Mouse (Mus musculus) Patski (cell line): ENCODE measurements around the gene Mocs3. TPM values are rescaled to one million over a fixed set of nuclear protein-coding genes. Genes with fewer than 3 reads are reported as not detected.

Source experiments
- ATAC-seq: fragments of 100-300 bp; one replicate; pipeline ENCODE4 v1.8.0; 2021
- CTCF ChIA-PET: fragments of 350-600 bp; sonication (Branson Sonifier 250); formaldehyde crosslinking; loops from one replicate; lab custom pipeline; 2022; ENCODE audit warnings: inconsistent platforms; lab: Charles Lee
- POLR2A ChIA-PET: fragments of 350-600 bp; sonication (Branson Sonifier 250); formaldehyde crosslinking; loops from one replicate; lab custom pipeline; 2022; ENCODE audit warnings: antibody characterized with exemption, inconsistent platforms; lab: Charles Lee
- DNase-seq: peaks from one replicate; pipeline ENCODE4 v3.0.0-alpha.2; 2011; ENCODE audit warnings: low read depth, low spot score
- H3K27me3 ChIP-seq: fragments of 371-371 bp; one replicate; pipeline ENCODE4 v1.5.1; 2021
- CTCF ChIP-seq: fragments of 100-300 bp; IDR thresholded peaks from one replicate; pipeline ENCODE4 v1.5.1; 2021
- in situ Hi-C: fragments of 300-500 bp; cut with MboI; formaldehyde crosslinking; loops from 3 replicates; pipeline ENCODE4 v1.11.1; 2018; ENCODE audit warnings: low pct_unique_long_range_greater_than_20kb, mixed read lengths
- polyA plus RNA-seq: library from polyadenylated mRNA; unstranded; gene quantifications from one replicate; pipeline ENCODE4 v1.2.3, GENCODE M21; 2021

Mocs3 gene
- polyA plus RNA-seq = 10.3 TPM

GRCm38 (mm10) chr2:168230026-168230728 lies at the start of gene Mocs3, which contains the start of the genes Gm20716 and Dpm1:
TSS of gene Mocs3 (plus strand) at chr2:168230622.
TSS of gene Gm20716 (minus strand) at chr2:168230364.
TSS of gene Dpm1 (minus strand) at chr2:168230591.
- ATAC-seq = peak; percentile 80
- in situ Hi-C loops = no loop called here
- POLR2A ChIA-PET = interaction anchor here (0.6 kb wide), 1 partner anchor 165 kb away, joined by 3 read pairs; no protein-coding TSS in a partner anchor
- no peaks in the 10 kb centered on the region for H3K27me3 ChIP-seq
- no peak for TF ChIP-seq CTCF
- DNase-seq = peak; percentile 63
- CTCF ChIA-PET = interaction anchor here (1.7 kb wide), 1 partner anchor 15 kb away, joined by 4 read pairs; no protein-coding TSS in a partner anchor

GRCm38 (mm10) chr2:168191856-168192255 lies 38.6 kb upstream of the Mocs3 start:
- ATAC-seq (no peak), DNase-seq (no peak)
- no peak for TF ChIP-seq CTCF
- ChIA-PET POLR2A (no interaction called here), CTCF (interaction anchor here (0.7 to 1.1 kb wide), 2 partner anchors 75 to 80 kb away, joined by 3 read pairs; no protein-coding TSS in a partner anchor)
- no peaks in the 10 kb centered on the region for H3K27me3 ChIP-seq
- in situ Hi-C loops = no loop called here

GRCm38 (mm10) chr2:168193685-168194084 lies 36.7 kb upstream of the Mocs3 start:
- in situ Hi-C loops = no loop called here
- no peak for ATAC-seq
- CTCF ChIA-PET = interaction anchor here (0.9 to 1.3 kb wide), 6 partner anchors 9 to 79 kb away, joined by 3 to 4 read pairs (median 3); partner anchors contain the start of gene Adnp

GRCm38 (mm10) chr2:168195721-168196120 lies 34.7 kb upstream of the Mocs3 start:
- DNase-seq (no peak), ATAC-seq (no peak)
- ChIA-PET CTCF (no interaction called here), POLR2A (no interaction called here)
- in situ Hi-C loops = no loop called here
- no peaks in the 10 kb centered on the region for H3K27me3 ChIP-seq
- TF ChIP-seq CTCF = no peak

More at GRCm38 (mm10) chr2:168193685-168194084, 36.7 kb upstream of the Mocs3 start:
- DNase-seq = no peak
- no peaks in the 10 kb centered on the region for H3K27me3 ChIP-seq
- POLR2A ChIA-PET = interaction anchor here (1.4 kb wide), 1 partner anchor 14 kb away, joined by 3 read pairs; no protein-coding TSS in a partner anchor
- TF ChIP-seq CTCF = no peak

- no peak for TF ChIP-seq CTCF
- in situ Hi-C loops = no loop called here
- ChIA-PET POLR2A (no interaction called here), CTCF (interaction anchor here (0.9 to 2.4 kb wide), 6 partner anchors 10 to 146 kb away, joined by 3 to 10 read pairs (median 3); no protein-coding TSS in a partner anchor)
- ATAC-seq (no peak), DNase-seq (no peak)
- no peaks in the 10 kb centered on the region for H3K27me3 ChIP-seq
These were observed 32.0 kb upstream of the Mocs3 start for GRCm38 (mm10) chr2:168198421-168198820.

- DNase-seq (no peak), ATAC-seq (no peak)
- CTCF ChIA-PET = interaction anchor here (0.9 to 2.4 kb wide), 7 partner anchors 11 to 260 kb away, joined by 3 to 10 read pairs (median 3); no protein-coding TSS in a partner anchor
- POLR2A ChIA-PET = interaction anchor here (0.6 kb wide), 1 partner anchor 81 kb away, joined by 3 read pairs; no protein-coding TSS in a partner anchor
- H3K27me3 ChIP-seq = no peaks in the 10 kb centered on the region
- no peak for TF ChIP-seq CTCF
- in situ Hi-C loops = no loop called here
These were observed 30.9 kb upstream of the Mocs3 start for GRCm38 (mm10) chr2:168199476-168199875.

- no peak for TF ChIP-seq CTCF
- H3K27me3 ChIP-seq = no peaks in the 10 kb centered on the region
- in situ Hi-C loops = loop anchor here (5.0 kb wide), 1 partner anchor 88 kb away; no protein-coding TSS in a partner anchor
- POLR2A ChIA-PET = no interaction called here
- CTCF ChIA-PET = interaction anchor here (0.9 to 2.4 kb wide), 4 partner anchors 12 to 259 kb away, joined by 3 to 10 read pairs (median 4); no protein-coding TSS in a partner anchor
- ATAC-seq (no peak), DNase-seq (no peak)
These were observed 30.3 kb upstream of the Mocs3 start for GRCm38 (mm10) chr2:168200014-168200691.

- ChIA-PET CTCF (interaction anchor here (1.2 to 1.4 kb wide), 4 partner anchors 21 to 89 kb away, joined by 3 to 4 read pairs (median 3); no protein-coding TSS in a partner anchor), POLR2A (interaction anchor here (1.7 kb wide), 1 partner anchor 16 kb away, joined by 3 read pairs; no protein-coding TSS in a partner anchor)
- no peak for ATAC-seq
- no peak for DNase-seq
- no peak for TF ChIP-seq CTCF
- H3K27me3 ChIP-seq = no peaks in the 10 kb centered on the region
- in situ Hi-C loops = loop anchor here (5.0 kb wide), 1 partner anchor 92 kb away; no protein-coding TSS in a partner anchor
These were observed 25.9 kb upstream of the Mocs3 start for GRCm38 (mm10) chr2:168204476-168204999.

GRCm38 (mm10) chr2:168205265-168205664 lies 25.2 kb upstream of the Mocs3 start:
- peak; percentile 75 for DNase-seq
- H3K27me3 ChIP-seq = no peaks in the 10 kb centered on the region
- peak; percentile 99 for TF ChIP-seq CTCF
- ATAC-seq = peak; percentile 75
- CTCF ChIA-PET = interaction anchor here (0.6 to 1.5 kb wide), 8 partner anchors 8 to 90 kb away, joined by 3 to 5 read pairs (median 3); no protein-coding TSS in a partner anchor
- in situ Hi-C loops = no loop called here
- POLR2A ChIA-PET = interaction anchor here (1.7 kb wide), 1 partner anchor 16 kb away, joined by 3 read pairs; no protein-coding TSS in a partner anchor
